Mouse (Mus musculus) C2C12 (cell line): ENCODE results near the gene Tpbg. TPM values are rescaled to one million over a fixed set of nuclear protein-coding genes. Genes with fewer than 3 reads are reported as not detected.

ENCODE experiments used
- H3K27me3 ChIP-seq: one replicate; pipeline ENCODE4 v1.6.1; 2011; ENCODE audit not compliant: control insufficient read depth, insufficient read depth, insufficient read length
- H3K36me3 ChIP-seq: one replicate; pipeline ENCODE4 v1.6.1; 2011; ENCODE audit not compliant: control insufficient read depth, insufficient read depth
- H3K4me3 ChIP-seq: one replicate; pipeline ENCODE4 v1.5.1; 2011; ENCODE audit warnings: mild to moderate bottlenecking, control low read depth; ENCODE audit not compliant: poor library complexity, insufficient read depth, severe bottlenecking
- H3K79me2 ChIP-seq: one replicate; pipeline ENCODE4 v1.6.1; 2011; ENCODE audit not compliant: control insufficient read depth, insufficient read depth
- H3K79me3 ChIP-seq: one replicate; pipeline ENCODE4 v1.6.1; 2011; ENCODE audit warnings: low read depth, control low read depth
- H3ac ChIP-seq: one replicate; pipeline ENCODE3; 2011; ENCODE audit warnings: low read depth; ENCODE audit not compliant: control insufficient read depth, insufficient read length
- CEBPB ChIP-seq: IDR thresholded peaks from one replicate; pipeline ENCODE4 v1.6.1; 2011; ENCODE audit warnings: low read depth, mild to moderate bottlenecking, control low read depth, moderate library complexity
- CTCF ChIP-seq: IDR thresholded peaks from one replicate; pipeline ENCODE4 v1.5.1; 2011; ENCODE audit not compliant: control insufficient read depth, insufficient read depth, insufficient read length
- FOSL1 ChIP-seq: IDR thresholded peaks from one replicate; pipeline ENCODE4 v1.8.0; 2011; ENCODE audit warnings: mild to moderate bottlenecking, low read length; ENCODE audit not compliant: poor library complexity, insufficient read depth, severe bottlenecking
- MAX ChIP-seq: IDR thresholded peaks from one replicate; pipeline ENCODE4 v1.6.1; 2011; ENCODE audit warnings: mild to moderate bottlenecking, control low read depth
- MYOD1 ChIP-seq: IDR thresholded peaks from one replicate; pipeline ENCODE4 v1.6.1; 2011; ENCODE audit warnings: low read depth; ENCODE audit not compliant: control insufficient read depth, insufficient read length
- MYOG ChIP-seq: IDR thresholded peaks from one replicate; pipeline ENCODE4 v1.6.1; 2011; ENCODE audit not compliant: control insufficient read depth, insufficient read length; ENCODE audit errors: extremely low read depth
- USF1 ChIP-seq: IDR thresholded peaks from one replicate; pipeline ENCODE4 v1.6.1; 2011; ENCODE audit warnings: low read depth, mild to moderate bottlenecking, control low read depth, moderate library complexity
- polyA plus RNA-seq: library from polyadenylated mRNA; unstranded; fragments of >200 nt; fragmentation: generic; extraction: Trizol; gene quantifications from one replicate; pipeline ENCODE4 v1.2.1, GENCODE M21; 2012; ENCODE audit warnings: missing spikeins

Gene Tpbg
- polyA plus RNA-seq, 1 experiment, result 30.9 TPM

DNA sequence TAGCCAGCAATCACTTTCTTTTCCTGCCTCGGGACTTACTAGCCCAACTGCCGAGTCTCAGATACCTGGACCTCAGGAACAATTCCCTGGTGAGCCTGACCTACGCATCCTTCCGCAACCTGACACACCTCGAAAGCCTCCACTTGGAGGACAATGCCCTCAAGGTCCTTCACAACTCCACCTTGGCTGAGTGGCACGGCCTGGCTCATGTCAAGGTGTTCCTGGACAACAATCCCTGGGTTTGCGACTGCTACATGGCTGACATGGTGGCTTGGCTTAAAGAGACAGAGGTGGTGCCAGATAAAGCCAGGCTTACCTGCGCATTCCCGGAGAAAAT, 2.4 kb downstream of the Tpbg start:
- Histone ChIP-seq H3ac (peak overlapping the region; percentile 87), H3K79me2 (peaks cover 44% of the 10 kb centered on the region), H3K79me3 (peaks cover 24% of the 10 kb centered on the region), H3K36me3 (peaks cover 26% of the 10 kb centered on the region), H3K27me3 (no peaks in the 10 kb centered on the region), H3K4me3 (peak overlapping the region; percentile 57)
- TF ChIP-seq FOSL1 (no peak), CEBPB (no peak), MYOD1 (no peak), MYOG (no peak), CTCF (no peak)

DNA sequence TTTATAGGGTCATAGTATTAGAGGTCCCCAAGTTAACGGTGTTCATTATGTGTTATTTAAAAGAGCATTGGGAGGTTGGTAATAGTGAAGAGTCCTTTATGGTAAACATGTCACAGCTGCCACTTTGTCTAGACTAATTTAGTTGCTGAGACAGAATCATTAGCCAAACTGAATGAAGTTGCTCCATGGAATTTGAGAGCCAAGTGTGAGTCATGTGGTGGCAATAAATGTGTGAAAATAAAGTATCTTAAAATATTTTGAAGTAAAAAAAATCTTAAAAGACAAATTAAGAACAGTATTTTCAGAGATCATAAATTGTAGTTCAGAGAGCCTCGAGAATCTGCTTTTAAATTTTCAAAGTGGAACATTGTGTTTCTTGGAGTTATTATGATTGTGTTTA, 4.0 kb downstream of the Tpbg start:
- no peak for TF ChIP-seq CTCF
- TF ChIP-seq MYOD1, result no peak
- no peak for TF ChIP-seq MAX
- no peak for TF ChIP-seq FOSL1
- TF ChIP-seq MYOG, result no peak
- no peak for TF ChIP-seq CEBPB
- no peak for TF ChIP-seq USF1

DNA sequence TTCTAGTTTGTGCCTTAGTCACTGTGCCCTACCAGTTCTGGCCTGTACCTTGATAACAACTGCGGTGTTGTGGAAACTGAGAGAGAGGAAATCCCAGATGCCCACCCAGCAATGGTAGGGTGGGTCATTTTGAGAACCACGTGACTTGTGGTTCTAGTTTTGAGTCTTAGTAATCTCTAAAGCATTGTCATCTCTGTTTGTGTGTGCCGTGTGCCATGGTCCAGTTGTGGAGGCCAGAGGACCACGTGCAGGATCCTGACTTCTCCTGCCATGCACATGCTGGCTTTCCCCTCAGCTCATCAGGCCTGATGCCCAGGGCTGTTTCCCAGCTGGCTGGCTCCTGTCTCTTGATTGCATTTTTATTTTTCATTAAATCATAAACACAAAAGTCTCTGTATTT, 12.6 kb downstream of the Tpbg start:
- peaks cover 3% of the 10 kb centered on the region for H3K36me3 ChIP-seq
- TF ChIP-seq MAX, result no peak
- no peak for TF ChIP-seq CTCF
- TF ChIP-seq USF1, result no peak
- no peak for TF ChIP-seq CEBPB
- TF ChIP-seq MYOD1, result no peak
- no peak for TF ChIP-seq MYOG
- TF ChIP-seq FOSL1, result no peak
- H3K27me3 ChIP-seq, result no peaks in the 10 kb centered on the region
- no peak overlapping the region for H3ac ChIP-seq
- H3K79me2 ChIP-seq, result no peaks in the 10 kb centered on the region
- H3K4me3 ChIP-seq, result no peak overlapping the region
- no peaks in the 10 kb centered on the region for H3K79me3 ChIP-seq

More for the DNA sequence above, 4.0 kb downstream of the Tpbg start:
- Histone ChIP-seq H3K79me2 (peaks cover 44% of the 10 kb centered on the region), H3K4me3 (no peak overlapping the region), H3K27me3 (no peaks in the 10 kb centered on the region), H3K79me3 (peaks cover 24% of the 10 kb centered on the region), H3ac (no peak overlapping the region), H3K36me3 (peaks cover 30% of the 10 kb centered on the region)

DNA sequence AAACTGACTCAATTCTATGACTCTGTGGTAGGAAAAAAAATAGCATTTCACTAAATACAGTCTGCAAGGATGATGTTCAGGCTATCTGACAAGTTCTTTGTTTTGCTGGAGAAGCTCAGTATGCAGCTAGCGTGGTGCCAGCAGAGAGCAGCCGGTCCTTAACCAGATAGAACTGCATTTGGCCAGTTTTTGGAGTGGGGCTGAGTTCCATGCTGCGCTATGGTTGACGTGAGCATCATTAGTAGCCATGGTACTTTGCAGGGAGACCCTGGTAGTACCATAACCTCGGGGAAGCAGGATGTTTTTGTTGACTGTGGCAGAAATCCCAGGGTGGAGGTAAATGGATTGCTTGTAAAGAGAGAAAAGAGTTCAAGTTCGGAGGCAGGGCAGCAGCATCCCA, 14.3 kb downstream of the Tpbg start:
- no peaks in the 10 kb centered on the region for H3K27me3 ChIP-seq
- H3K79me2 ChIP-seq, result no peaks in the 10 kb centered on the region
- H3K79me3 ChIP-seq, result no peaks in the 10 kb centered on the region
- TF ChIP-seq MYOG, result no peak
- no peak overlapping the region for H3ac ChIP-seq
- H3K36me3 ChIP-seq, result no peaks in the 10 kb centered on the region
- H3K4me3 ChIP-seq, result no peak overlapping the region

DNA sequence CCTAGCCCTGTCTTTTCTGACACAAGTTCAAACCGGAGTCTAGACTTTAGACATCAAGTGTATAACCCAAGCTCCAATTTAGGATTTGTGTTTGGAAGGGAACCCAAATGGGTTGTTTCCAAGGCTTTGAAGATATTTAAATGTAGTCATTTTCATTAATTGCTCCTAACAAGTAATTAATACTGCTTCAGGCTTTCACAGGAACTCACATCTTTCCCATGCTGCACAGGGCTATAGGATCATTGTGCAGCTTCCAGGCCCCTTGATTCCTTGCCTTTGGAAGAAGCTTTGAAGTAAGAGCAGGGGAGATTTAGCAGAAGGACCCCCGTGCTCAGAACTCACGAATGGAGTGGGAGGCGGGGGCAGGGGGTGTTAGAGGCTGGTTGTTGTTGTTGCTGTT, 18.9 kb downstream of the Tpbg start:
- TF ChIP-seq MAX (no peak), CEBPB (no peak), MYOG (no peak), MYOD1 (no peak), USF1 (no peak), FOSL1 (no peak), CTCF (no peak)
- no peaks in the 10 kb centered on the region for H3K27me3 ChIP-seq
- H3K79me2 ChIP-seq, result no peaks in the 10 kb centered on the region
- no peaks in the 10 kb centered on the region for H3K79me3 ChIP-seq
- H3K4me3 ChIP-seq, result no peak overlapping the region
- no peaks in the 10 kb centered on the region for H3K36me3 ChIP-seq
- H3ac ChIP-seq, result no peak overlapping the region

DNA sequence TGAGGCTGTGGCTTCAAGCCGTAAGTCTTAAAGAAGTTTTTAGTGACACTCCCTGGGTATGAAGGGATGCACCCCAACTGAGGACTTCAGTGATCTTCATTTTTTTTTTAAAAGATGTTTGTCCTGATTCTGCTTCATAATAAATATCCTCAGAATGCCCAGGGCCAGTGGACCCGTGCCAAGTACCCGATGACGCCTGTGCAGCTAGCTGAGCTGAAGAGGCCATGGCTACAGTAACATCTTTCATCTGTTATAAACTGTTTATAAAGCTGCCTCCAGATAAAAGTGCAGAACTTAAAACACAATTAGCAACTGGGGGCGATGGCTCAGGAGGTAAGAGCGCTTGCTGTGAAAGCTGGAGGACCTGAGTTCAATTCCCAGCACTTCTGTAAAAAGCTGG, 20.4 kb downstream of the Tpbg start:
- Histone ChIP-seq H3K27me3 (no peaks in the 10 kb centered on the region), H3K79me3 (no peaks in the 10 kb centered on the region), H3ac (no peak overlapping the region), H3K36me3 (no peaks in the 10 kb centered on the region), H3K4me3 (no peak overlapping the region), H3K79me2 (no peaks in the 10 kb centered on the region)
- no peak for TF ChIP-seq CTCF
- no peak for TF ChIP-seq MYOG
